Mouse (Mus musculus) brain, embryonic 14.5 days (tissue): ENCODE measurements around the gene Rpl4.

Experiments
- CTCF ChIP-seq: fragments of 200-500 bp; IDR thresholded peaks from 2 replicates; pipeline ENCODE4 v1.5.1; 2012; ENCODE audit warnings: inconsistent platforms, mild to moderate bottlenecking, moderate library complexity, borderline replicate concordance; ENCODE audit not compliant: insufficient read depth, insufficient read length; ENCODE audit errors: extremely low read depth
- POLR2A ChIP-seq: fragments of 200-500 bp; IDR thresholded peaks from 2 replicates; pipeline ENCODE4 v1.6.1; 2012; ENCODE audit warnings: mild to moderate bottlenecking, inconsistent platforms, borderline replicate concordance; ENCODE audit not compliant: poor library complexity, insufficient read depth, insufficient read length, severe bottlenecking; ENCODE audit errors: extremely low read depth

GRCm38 (mm10) chr9:64216090-64216489, 42.9 kb downstream of the Rpl4 start:
- TF ChIP-seq CTCF: no peak
- no peak for TF ChIP-seq POLR2A
